Mouse (Mus musculus) MEL (cell line): ENCODE results near the gene Slit1. TPM values are rescaled to one million over a fixed set of nuclear protein-coding genes. Genes with fewer than 3 reads are reported as not detected.
A peak's percentile ranks its signal among the peaks of the same experiment; 100 is the strongest.

Experiments
- DNase-seq: peaks from one replicate; pipeline ENCODE4 v3.0.0; 2011; ENCODE audit warnings: low read depth, low spot score
- H3K27ac ChIP-seq: 2 replicates; pipeline ENCODE4 v1.5.1; 2012; ENCODE audit warnings: low read depth, mild to moderate bottlenecking, control low read depth, low read length, moderate library complexity; ENCODE audit not compliant: control insufficient read depth
- H3K27me3 ChIP-seq, 2 experiments: fragments of 150-350 bp in 1 of 2; sonication (generic) in 1 of 2; 2 replicates each; pipeline ENCODE4 v1.6.1; 2012; ENCODE audit warnings: low read length in 2 of 2, mild to moderate bottlenecking in 2 of 2, improper control_type of control experiment in 1 of 2, moderate library complexity in 1 of 2; ENCODE audit not compliant: insufficient read depth in 2 of 2, control insufficient read depth in 1 of 2
- H3K36me3 ChIP-seq, 2 experiments: 2 replicates each; pipeline ENCODE4 v1.6.1; 2012 to 2014; ENCODE audit warnings: low read length in 2 of 2, improper control_type of control experiment in 1 of 2, inconsistent platforms in 1 of 2, mild to moderate bottlenecking in 1 of 2; ENCODE audit not compliant: insufficient read depth in 2 of 2, control insufficient read depth in 1 of 2
- H3K4me1 ChIP-seq, 2 experiments: fragments of 150-350 bp in 1 of 2; sonication (generic) in 1 of 2; 2 replicates each; pipeline ENCODE4 v1.6.1; 2012; ENCODE audit warnings: low read length in 2 of 2, improper control_type of control experiment in 1 of 2, mild to moderate bottlenecking in 1 of 2; ENCODE audit not compliant: insufficient read depth in 2 of 2, control insufficient read depth in 1 of 2
- H3K4me3 ChIP-seq, 2 experiments: fragments of 150-350 bp in 1 of 2; sonication (generic) in 1 of 2; 2 replicates each; pipeline ENCODE4 v1.5.1; 2012; ENCODE audit warnings: low read depth in 2 of 2, low read length in 2 of 2, mild to moderate bottlenecking in 2 of 2, moderate library complexity in 2 of 2, control low read depth in 1 of 2, improper control_type of control experiment in 1 of 2; ENCODE audit not compliant: control insufficient read depth in 1 of 2, insufficient read depth in 1 of 2
- H3K79me2 ChIP-seq: 2 replicates; pipeline ENCODE4 v1.6.1; 2012; ENCODE audit warnings: mild to moderate bottlenecking, low read length, moderate library complexity; ENCODE audit not compliant: control insufficient read depth, poor library complexity, insufficient read depth
- H3K9ac ChIP-seq: 2 replicates; pipeline ENCODE4 v1.6.1; 2012; ENCODE audit warnings: low read depth, mild to moderate bottlenecking, control low read depth, low read length, moderate library complexity; ENCODE audit not compliant: control insufficient read depth, poor library complexity, severe bottlenecking
- H3K9me3 ChIP-seq: fragments of 150-350 bp; sonication (generic); replicated peaks from 2 replicates; pipeline ENCODE4 v1.6.1; 2012; ENCODE audit warnings: mild to moderate bottlenecking, low read length, improper control_type of control experiment, moderate library complexity; ENCODE audit not compliant: insufficient read depth
- BHLHE40 ChIP-seq: IDR thresholded peaks from 2 replicates; pipeline ENCODE4 v1.6.1; 2012; ENCODE audit warnings: low read depth, mild to moderate bottlenecking, inconsistent platforms, low read length, improper control_type of control experiment, borderline replicate concordance
- CHD1 ChIP-seq: IDR thresholded peaks from 2 replicates; pipeline ENCODE4 v1.6.1; 2012; ENCODE audit warnings: low read depth, mild to moderate bottlenecking, inconsistent platforms, low read length, improper control_type of control experiment
- CHD2 ChIP-seq: IDR thresholded peaks from 2 replicates; pipeline ENCODE4 v1.6.1; 2011; ENCODE audit warnings: low read length, improper control_type of control experiment
- CTCF ChIP-seq, 3 experiments: IDR thresholded peaks in 2 of 3; conservative IDR thresholded peaks in 1 of 3; 2 replicates each; pipeline ENCODE4 v1.5.1; 2011 to 2012; ENCODE audit warnings: low read length in 3 of 3, low read depth in 2 of 3, mild to moderate bottlenecking in 2 of 3, improper control_type of control experiment in 1 of 3, inconsistent platforms in 1 of 3, mixed read lengths in 1 of 3, moderate library complexity in 1 of 3; ENCODE audit not compliant: control insufficient read depth in 1 of 3, insufficient read depth in 1 of 3, poor library complexity in 1 of 3, severe bottlenecking in 1 of 3
- E2F4 ChIP-seq: IDR thresholded peaks from 2 replicates; pipeline ENCODE4 v1.6.1; 2011; ENCODE audit warnings: low read depth, low read length, improper control_type of control experiment, borderline replicate concordance
- ELF1 ChIP-seq: IDR thresholded peaks from 2 replicates; pipeline ENCODE4 v1.6.1; 2014; ENCODE audit warnings: low read depth, mild to moderate bottlenecking, inconsistent platforms, low read length, improper control_type of control experiment, moderate library complexity
- ETS1 ChIP-seq: IDR thresholded peaks from 2 replicates; pipeline ENCODE4 v1.6.1; 2012; ENCODE audit warnings: low read depth, mild to moderate bottlenecking, inconsistent platforms, low read length, improper control_type of control experiment, moderate library complexity
- GABPA ChIP-seq: IDR thresholded peaks from 2 replicates; pipeline ENCODE4 v1.6.1; 2012; ENCODE audit warnings: low read depth, mild to moderate bottlenecking, inconsistent platforms, low read length, improper control_type of control experiment, moderate library complexity
- HCFC1 ChIP-seq: IDR thresholded peaks from 2 replicates; pipeline ENCODE4 v1.6.1; 2012; ENCODE audit warnings: low read depth, mild to moderate bottlenecking, inconsistent platforms, low read length, improper control_type of control experiment, moderate library complexity
- JUND ChIP-seq: IDR thresholded peaks from 2 replicates; pipeline ENCODE4 v1.6.1; 2011; ENCODE audit warnings: low read depth, mild to moderate bottlenecking, improper control_type of control experiment, low read length
- KAT2A ChIP-seq: conservative IDR thresholded peaks from 2 replicates; pipeline ENCODE4 v1.6.1; 2012; ENCODE audit warnings: low read depth, low read length, improper control_type of control experiment, inconsistent platforms
- MAFK ChIP-seq: IDR thresholded peaks from 2 replicates; pipeline ENCODE4 v1.6.1; 2011; ENCODE audit warnings: low read depth, mild to moderate bottlenecking, low read length, improper control_type of control experiment, borderline replicate concordance
- MAX ChIP-seq: IDR thresholded peaks from 2 replicates; pipeline ENCODE4 v1.6.1; 2011; ENCODE audit warnings: low read length, improper control_type of control experiment
- MAZ ChIP-seq: IDR thresholded peaks from 2 replicates; pipeline ENCODE4 v1.6.1; 2012; ENCODE audit warnings: low read depth, mild to moderate bottlenecking, inconsistent platforms, low read length, improper control_type of control experiment
- MEF2A ChIP-seq: IDR thresholded peaks from 2 replicates; pipeline ENCODE4 v1.6.1; 2014; ENCODE audit warnings: low read depth, mild to moderate bottlenecking, inconsistent platforms, low read length, improper control_type of control experiment; ENCODE audit not compliant: poor library complexity, insufficient replicate concordance, severe bottlenecking; ENCODE audit errors: extremely low read depth
- MXI1 ChIP-seq: IDR thresholded peaks from 2 replicates; pipeline ENCODE4 v1.6.1; 2011; ENCODE audit warnings: mild to moderate bottlenecking, low read depth, low read length, improper control_type of control experiment
- MYB ChIP-seq: IDR thresholded peaks from 2 replicates; pipeline ENCODE4 v1.6.1; 2011; ENCODE audit warnings: mild to moderate bottlenecking, low read depth, low read length, improper control_type of control experiment
- MYC ChIP-seq: IDR thresholded peaks from 2 replicates; pipeline ENCODE4 v1.6.1; 2011; ENCODE audit warnings: low read depth, mild to moderate bottlenecking, low read length, improper control_type of control experiment, moderate library complexity
- NELFE ChIP-seq: IDR thresholded peaks from 2 replicates; pipeline ENCODE4 v1.6.1; 2011; ENCODE audit warnings: low read depth, low read length, improper control_type of control experiment
- NRF1 ChIP-seq: IDR thresholded peaks from 2 replicates; pipeline ENCODE4 v1.6.1; 2014; ENCODE audit warnings: low read depth, mild to moderate bottlenecking, inconsistent platforms, low read length, improper control_type of control experiment, moderate library complexity; ENCODE audit not compliant: poor library complexity, insufficient read depth, severe bottlenecking
- POLR2A ChIP-seq, 2 experiments: IDR thresholded peaks; 2 replicates each; pipeline ENCODE4 v1.6.1; 2011 to 2012; ENCODE audit warnings: low read length in 2 of 2, mild to moderate bottlenecking in 2 of 2, control low read depth in 1 of 2, improper control_type of control experiment in 1 of 2, low read depth in 1 of 2, moderate library complexity in 1 of 2; ENCODE audit not compliant: control insufficient read depth in 1 of 2, insufficient read depth in 1 of 2, poor library complexity in 1 of 2
- POLR2AphosphoS5 ChIP-seq: IDR thresholded peaks from 2 replicates; pipeline ENCODE4 v1.6.1; 2012; ENCODE audit warnings: low read depth, borderline replicate concordance, mild to moderate bottlenecking, inconsistent platforms, low read length, moderate library complexity, mixed read lengths
- RAD21 ChIP-seq: IDR thresholded peaks from 2 replicates; pipeline ENCODE4 v1.6.1; 2011; ENCODE audit warnings: mild to moderate bottlenecking, low read depth, low read length, improper control_type of control experiment
- RCOR1 ChIP-seq: IDR thresholded peaks from 2 replicates; pipeline ENCODE4 v1.6.1; 2012; ENCODE audit warnings: low read depth, mild to moderate bottlenecking, inconsistent platforms, low read length, improper control_type of control experiment
- SIN3A ChIP-seq: IDR thresholded peaks from 2 replicates; pipeline ENCODE4 v1.6.1; 2012; ENCODE audit warnings: low read length, improper control_type of control experiment, inconsistent platforms
- SMC3 ChIP-seq: IDR thresholded peaks from 2 replicates; pipeline ENCODE4 v1.6.1; 2011; ENCODE audit warnings: low read depth, low read length, improper control_type of control experiment
- TAL1 ChIP-seq: IDR thresholded peaks from 2 replicates; pipeline ENCODE4 v1.6.1; 2012; ENCODE audit warnings: mild to moderate bottlenecking, inconsistent platforms, low read length, moderate library complexity, mixed read lengths
- TBP ChIP-seq: IDR thresholded peaks from 2 replicates; pipeline ENCODE4 v1.8.0; 2011; ENCODE audit warnings: low read depth, low read length, improper control_type of control experiment
- TCF12 ChIP-seq: IDR thresholded peaks from 2 replicates; pipeline ENCODE4 v1.6.1; 2014; ENCODE audit warnings: low read depth, mild to moderate bottlenecking, inconsistent platforms, low read length, improper control_type of control experiment, moderate library complexity
- UBTF ChIP-seq: IDR thresholded peaks from 2 replicates; pipeline ENCODE4 v1.6.1; 2012; ENCODE audit warnings: low read depth, mild to moderate bottlenecking, inconsistent platforms, low read length, improper control_type of control experiment, moderate library complexity, borderline replicate concordance; ENCODE audit not compliant: insufficient read depth
- USF1 ChIP-seq: IDR thresholded peaks from 2 replicates; pipeline ENCODE4 v1.6.1; 2014; ENCODE audit warnings: low read depth, mild to moderate bottlenecking, inconsistent platforms, low read length, improper control_type of control experiment, moderate library complexity
- USF2 ChIP-seq, 2 experiments: IDR thresholded peaks; 2 replicates each; pipeline ENCODE4 v1.6.1; 2011 to 2012; ENCODE audit warnings: improper control_type of control experiment in 2 of 2, low read length in 2 of 2, borderline replicate concordance in 1 of 2, inconsistent platforms in 1 of 2, low read depth in 1 of 2, mild to moderate bottlenecking in 1 of 2; ENCODE audit not compliant: insufficient read depth in 1 of 2
- ZC3H11A ChIP-seq: IDR thresholded peaks from 2 replicates; pipeline ENCODE4 v1.6.1; 2012; ENCODE audit warnings: low read depth, mild to moderate bottlenecking, inconsistent platforms, low read length, improper control_type of control experiment
- ZKSCAN1 ChIP-seq: IDR thresholded peaks from 2 replicates; pipeline ENCODE4 v1.6.1; 2012; ENCODE audit warnings: low read depth, mild to moderate bottlenecking, inconsistent platforms, low read length, improper control_type of control experiment, moderate library complexity
- ZMIZ1 ChIP-seq: IDR thresholded peaks from 2 replicates; pipeline ENCODE4 v1.6.1; 2012; ENCODE audit warnings: low read depth, mild to moderate bottlenecking, inconsistent platforms, low read length, improper control_type of control experiment, moderate library complexity
- ZNF384 ChIP-seq: IDR thresholded peaks from 2 replicates; pipeline ENCODE4 v1.6.1; 2012; ENCODE audit warnings: low read depth, mild to moderate bottlenecking, inconsistent platforms, low read length, improper control_type of control experiment
- polyA plus RNA-seq, 2 experiments: library from polyadenylated mRNA; stranded (reverse) in 1 of 2; unstranded in 1 of 2; fragments of >175 nt in 1 of 2; fragments of >200 nt in 1 of 2; gene quantifications; 2 replicates each; pipeline versions ENCODE4 v1.2.1 to v1.2.4; 2012; ENCODE audit warnings: low replicate concordance in 2 of 2, low read depth in 1 of 2; ENCODE audit not compliant: insufficient read length in 2 of 2, insufficient read depth in 1 of 2, missing spikeins in 1 of 2
- total RNA-seq: library from RNA; depleted of rRNA; stranded (reverse); fragments of 300-350 nt; gene quantifications from 2 replicates; pipeline ENCODE4 v1.2.3, GENCODE M21; 2012

The Slit1 gene
- total and polyA plus RNA-seq, 3 experiments, result 0.04 TPM; not detected in 1

DNA sequence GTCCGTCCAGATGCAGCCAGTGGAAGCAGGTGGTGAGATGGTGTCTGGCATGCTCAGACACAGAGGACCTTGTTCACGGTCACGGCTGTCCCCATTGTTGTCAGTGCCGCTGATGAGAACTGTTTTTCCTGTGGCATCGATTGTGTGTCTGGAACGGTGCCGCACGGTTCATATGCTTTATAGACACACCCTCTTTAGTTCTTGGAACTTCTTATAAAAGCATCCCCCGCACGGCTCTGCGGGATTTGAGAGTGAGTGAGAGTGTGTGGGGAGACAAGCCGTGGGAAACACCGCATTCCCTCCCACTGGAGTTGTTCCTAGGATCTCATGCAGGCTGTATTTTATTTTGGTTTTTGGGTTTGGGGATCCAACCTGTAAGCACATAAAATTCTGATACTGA lies 82.0 kb downstream of the Slit1 start (continued):
- TF ChIP-seq POLR2A (IDR thresholded peaks at IDR 0.05; ENCODE audit: control insufficient read depth in 1 of 2, insufficient read depth in 1 of 2, low read depth in 1 of 2, low read length in 2 of 2, poor library complexity in 1 of 2) (no peak), ELF1 (no peak), ZKSCAN1 (no peak)

DNA sequence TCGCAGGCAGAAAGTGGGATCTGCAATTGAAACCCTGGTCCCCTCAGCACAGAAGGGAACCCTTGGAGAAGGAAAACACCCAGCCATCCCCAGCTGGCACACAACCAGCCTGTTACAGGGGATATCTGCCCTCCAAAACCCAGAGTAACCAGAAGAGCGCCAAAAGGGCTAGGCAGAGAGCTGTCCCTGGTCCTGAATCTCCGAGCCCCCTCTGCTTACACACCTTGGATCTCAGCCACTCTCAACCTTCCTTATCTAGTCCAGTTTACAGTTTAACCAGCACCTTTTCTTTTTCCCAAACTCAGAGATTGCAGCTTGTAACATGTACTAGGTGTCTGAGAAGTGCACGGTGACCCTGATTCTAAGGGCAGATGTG lies 82.5 kb downstream of the Slit1 start:
- Histone ChIP-seq H3K4me3 (no peak overlapping the region), H3K27me3 (peaks cover 3 to 8% of the 10 kb centered on the region in 2 experiments), H3K27ac (no peak overlapping the region), H3K9ac (no peak overlapping the region), H3K4me1 (no peaks in the 10 kb centered on the region), H3K36me3 (no peaks in the 10 kb centered on the region), H3K9me3 (no peaks in the 10 kb centered on the region), H3K79me2 (no peaks in the 10 kb centered on the region)
- DNase-seq, result peak; percentile 89
- no peak for TF ChIP-seq TCF12
- TF ChIP-seq UBTF, result no peak
- no peak for TF ChIP-seq MYB
- TF ChIP-seq SMC3, result peak; percentile 16; the same call in 1 of the 2 replicates
- no peak for TF ChIP-seq RCOR1
- no peak for TF ChIP-seq ZKSCAN1
- TF ChIP-seq CHD1, result no peak
- TF ChIP-seq USF1, result no peak
- TF ChIP-seq ZMIZ1, result no peak
- TF ChIP-seq SIN3A, result peak; percentile 91
- TF ChIP-seq MAFK, result no peak
- no peak for TF ChIP-seq ETS1
- TF ChIP-seq CHD2, result no peak
- no peak for TF ChIP-seq ZC3H11A
- TF ChIP-seq MEF2A, result no peak
- TF ChIP-seq E2F4, result peak; percentile 82; the same call in 1 of the 2 replicates
- TF ChIP-seq JUND, result no peak
- no peak for TF ChIP-seq USF2 (IDR thresholded peaks at IDR 0.05; ENCODE audit: borderline replicate concordance in 1 of 2, insufficient read depth in 1 of 2, low read depth in 1 of 2, low read length in 2 of 2)
- 0 out of 2 replicates have a peak, but pooled peaks have one; percentile 13 for TF ChIP-seq TBP
- TF ChIP-seq TAL1, result no peak
- no peak for TF ChIP-seq CTCF (IDR thresholded peaks at IDR 0.05 in 2 of 3, conservative IDR thresholded peaks at IDR 0.05 in 1 of 3; ENCODE audit: control insufficient read depth in 1 of 3, insufficient read depth in 1 of 3, low read depth in 2 of 3, low read length in 3 of 3, poor library complexity in 1 of 3, severe bottlenecking in 1 of 3)
- TF ChIP-seq POLR2AphosphoS5, result no peak
- no peak for TF ChIP-seq MYC
- TF ChIP-seq RAD21, result no peak
- TF ChIP-seq MXI1, result peak; percentile 81
- TF ChIP-seq HCFC1, result no peak
- no peak for TF ChIP-seq ZNF384
- TF ChIP-seq MAZ, result no peak
- no peak for TF ChIP-seq ELF1
- TF ChIP-seq MAX, result no peak
- TF ChIP-seq BHLHE40, result no peak
- no peak for TF ChIP-seq POLR2A (IDR thresholded peaks at IDR 0.05; ENCODE audit: control insufficient read depth in 1 of 2, insufficient read depth in 1 of 2, low read depth in 1 of 2, low read length in 2 of 2, poor library complexity in 1 of 2)
- TF ChIP-seq NELFE, result no peak
- TF ChIP-seq NRF1, result no peak
- no peak for TF ChIP-seq GABPA
- TF ChIP-seq KAT2A, result no peak
